Mouse (Mus musculus): ENCODE data around the gene Hspbp1.

The Hspbp1 gene

DNA sequence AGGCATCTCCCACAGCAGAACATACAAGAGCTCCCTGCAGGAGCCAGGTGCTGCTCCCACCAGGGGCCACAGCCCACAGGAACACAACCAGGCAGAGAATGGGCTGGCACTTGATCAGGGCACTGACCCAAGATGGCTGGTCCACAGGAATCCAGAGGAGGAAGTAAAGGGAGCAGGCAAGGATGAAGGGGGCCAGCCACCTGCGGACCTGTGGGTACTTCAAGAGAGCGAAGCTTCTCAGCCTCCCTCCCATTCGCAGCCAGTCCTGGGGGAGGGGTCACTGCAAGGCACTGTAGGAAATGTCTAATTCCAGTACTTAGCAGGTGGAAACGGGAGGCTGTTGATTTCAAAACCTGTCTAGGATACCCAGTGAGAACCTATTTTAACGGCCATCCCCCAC lies 55.3 kb downstream of the Hspbp1 start:
- DNase-seq = peak; percentile 63

DNA sequence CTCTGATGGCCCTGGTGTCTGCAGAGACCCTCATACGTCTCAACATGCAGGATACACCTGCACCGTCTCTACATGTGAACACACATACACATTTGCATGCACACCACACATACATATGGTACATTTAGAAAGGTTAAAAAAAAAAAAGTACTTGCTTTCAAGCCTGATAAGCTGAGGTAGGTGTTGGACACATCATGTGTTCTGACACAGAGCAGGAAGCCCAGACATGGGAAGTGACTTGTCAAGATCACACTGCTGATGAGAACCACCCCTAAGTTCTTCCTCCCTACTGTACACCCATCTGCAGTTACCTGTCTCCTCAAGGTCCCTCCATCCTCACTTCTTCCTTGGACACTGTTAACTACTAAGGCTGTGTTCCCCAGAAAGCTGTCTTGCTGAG lies 58.9 kb downstream of the Hspbp1 start:
- no peak for DNase-seq

GRCm38 (mm10) chr7:4624343-4624742 lies 60.5 kb downstream of the Hspbp1 start:
- DNase-seq = no peak

DNA sequence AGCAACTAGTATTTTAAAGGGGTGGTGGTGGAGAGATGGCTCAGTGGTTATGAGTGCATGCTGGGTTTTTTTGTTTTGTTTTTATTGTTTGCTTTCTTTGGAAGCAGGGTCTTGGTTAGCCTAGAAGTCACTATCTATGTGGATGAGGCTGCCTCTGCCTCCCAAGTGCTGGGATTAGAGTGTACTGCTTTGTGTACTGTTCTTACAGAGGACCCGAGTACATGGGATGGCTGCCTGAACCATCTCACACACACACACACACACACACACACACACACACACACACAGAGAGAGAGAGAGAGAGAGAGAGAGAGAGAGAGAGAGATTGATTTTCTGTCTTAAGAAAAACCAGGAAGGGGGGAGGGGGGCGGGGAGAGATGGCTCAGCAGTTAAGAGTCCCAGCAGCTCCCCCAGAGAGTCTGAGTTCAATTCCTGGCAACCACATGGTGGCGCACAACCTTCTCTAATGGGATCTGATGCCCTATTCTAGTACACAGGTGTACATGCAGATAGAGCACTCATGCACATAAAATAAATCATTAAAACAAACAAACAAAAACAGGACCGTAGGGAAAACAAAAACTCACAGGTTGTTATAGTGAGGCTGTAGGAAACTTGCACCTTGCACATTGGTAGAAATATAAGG lies 61.2 kb downstream of the Hspbp1 start:
- peak; percentile 42 for DNase-seq

DNA sequence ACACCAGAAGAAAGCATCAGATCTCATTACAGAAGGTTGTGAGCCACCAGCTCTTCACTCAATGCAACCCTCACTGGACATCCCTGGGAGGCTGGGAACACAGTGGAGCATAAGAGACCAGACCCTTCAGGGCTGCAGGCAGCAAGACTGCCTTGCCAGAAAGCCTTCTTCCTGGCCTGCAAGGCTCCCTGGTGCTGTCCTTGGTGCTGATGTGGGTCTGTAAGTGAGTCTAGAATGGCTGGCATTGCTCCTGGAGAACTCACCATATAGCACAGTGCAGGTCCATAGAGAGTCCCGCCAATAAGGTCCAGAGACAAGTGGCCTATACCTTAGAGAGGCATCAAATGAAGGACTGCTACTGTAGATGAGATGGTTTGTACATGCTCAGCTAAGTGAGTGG lies 64.9 kb downstream of the Hspbp1 start:
- DNase-seq = no peak

- no peak for DNase-seq
These were observed 71.0 kb downstream of the Hspbp1 start for GRCm38 (mm10) chr7:4613740-4614403.

- DNase-seq = peak; percentile 67
These were observed 71.9 kb downstream of the Hspbp1 start for GRCm38 (mm10) chr7:4612956-4613355.

DNA sequence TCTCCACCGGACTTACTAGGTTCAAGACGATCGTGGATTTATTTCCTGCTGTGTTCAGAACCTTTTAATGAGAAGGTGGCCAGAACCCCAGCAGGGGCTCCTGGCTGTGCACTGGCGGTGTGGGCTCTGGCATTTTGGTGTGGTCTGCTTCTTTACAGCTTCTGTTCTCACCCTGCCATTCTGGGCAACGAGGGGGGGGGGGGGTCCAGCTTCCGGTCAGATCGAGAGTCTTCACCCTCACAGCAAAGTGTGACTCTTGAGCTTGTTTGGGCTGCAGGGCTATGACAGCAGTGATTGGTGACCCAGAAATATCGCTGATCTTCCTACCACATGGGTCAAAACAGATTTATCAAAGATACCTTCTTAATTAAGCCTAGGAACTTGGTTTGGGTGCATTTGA lies 72.5 kb downstream of the Hspbp1 start:
- no peak for DNase-seq

GRCm38 (mm10) chr7:4611921-4612341 lies 72.9 kb downstream of the Hspbp1 start:
- DNase-seq = peak; percentile 89

GRCm38 (mm10) chr7:4611511-4611910 lies 73.4 kb downstream of the Hspbp1 start:
- DNase-seq = peak; percentile 92

Data from cerebellum, adult 11-12 months (tissue).